Mouse (Mus musculus) thymus, postnatal 36 days (tissue): Measurements from ENCODE around the gene Hnrnpll.
A peak's percentile ranks its signal among the peaks of the same experiment; 100 is the strongest.

Experiments
- DNase-seq, 2 experiments: peaks; one replicate each; pipeline ENCODE4 v3.0.0; 2022; ENCODE audit warnings: mixed read lengths in 2 of 2

Hnrnpll gene

DNA sequence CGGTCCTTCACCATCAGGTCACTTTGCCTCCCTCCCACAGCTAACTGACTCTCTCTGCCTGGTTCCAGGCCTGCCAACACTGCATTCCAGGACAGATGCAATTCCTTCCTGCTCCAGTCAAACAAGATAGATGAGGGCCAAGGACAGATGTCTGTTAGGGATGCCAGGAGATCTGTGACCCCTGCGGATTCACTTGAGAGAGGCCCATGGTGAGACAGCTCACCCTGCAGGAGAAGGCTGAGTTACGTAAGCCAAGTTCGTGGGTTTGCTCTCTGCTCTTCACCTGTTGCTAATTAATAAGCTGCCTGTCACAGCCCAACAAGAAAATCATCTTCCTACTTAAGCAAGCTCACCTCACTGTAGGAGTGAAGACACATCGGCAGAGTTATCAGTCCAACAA is 63.1 kb downstream of the Hnrnpll start:
- DNase-seq = no peak

DNA sequence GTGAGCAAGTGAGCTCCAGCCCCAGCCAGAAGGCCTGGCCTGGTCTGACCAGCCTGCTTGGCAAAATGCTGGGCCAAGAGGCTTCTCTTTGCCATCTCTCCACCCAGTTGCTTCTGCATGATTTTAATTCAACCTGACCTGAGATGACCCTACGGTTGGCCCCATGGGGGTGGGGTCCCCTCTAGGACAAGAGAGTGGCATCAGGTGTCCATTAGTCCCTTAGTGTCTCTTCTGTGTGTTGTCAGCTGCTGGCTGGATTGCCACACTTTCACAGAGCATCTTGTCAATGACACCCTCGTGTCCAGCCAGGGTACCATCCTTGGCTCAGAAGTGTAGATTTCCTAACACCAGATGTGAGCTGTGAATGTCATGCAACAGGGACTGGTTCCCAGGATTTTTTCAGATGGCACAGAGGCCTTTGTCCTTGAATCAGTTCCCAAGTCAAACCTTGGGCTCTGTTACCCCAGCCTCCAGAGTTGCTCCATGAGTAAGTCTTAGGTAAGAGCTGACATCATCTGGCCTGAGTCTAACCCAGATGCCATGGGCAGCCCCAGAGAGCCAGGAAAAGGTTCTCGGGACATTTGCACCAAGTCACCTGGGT is 66.9 kb downstream of the Hnrnpll start:
- no peak for DNase-seq

DNA sequence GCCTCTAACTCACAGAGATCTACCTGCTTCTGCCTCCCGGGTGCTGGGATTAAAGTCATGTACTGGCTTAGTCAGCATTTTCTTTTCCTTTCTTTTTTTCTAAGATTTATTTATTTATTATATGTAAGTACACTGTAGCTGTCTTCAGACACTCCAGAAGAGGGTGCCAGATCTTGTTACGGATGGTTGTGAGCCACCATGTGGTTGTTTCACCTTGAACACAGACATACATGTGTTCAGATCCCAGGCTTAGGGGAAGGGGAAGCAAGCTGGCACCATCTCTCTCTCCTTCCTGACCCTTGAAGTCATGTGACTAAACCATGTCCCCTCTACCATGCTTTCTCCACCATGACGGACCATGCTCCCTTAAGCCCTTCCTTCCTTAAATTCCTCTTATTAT is 70.0 kb downstream of the Hnrnpll start:
- DNase-seq = peak in 1 of 2 experiments; percentile 56

DNA sequence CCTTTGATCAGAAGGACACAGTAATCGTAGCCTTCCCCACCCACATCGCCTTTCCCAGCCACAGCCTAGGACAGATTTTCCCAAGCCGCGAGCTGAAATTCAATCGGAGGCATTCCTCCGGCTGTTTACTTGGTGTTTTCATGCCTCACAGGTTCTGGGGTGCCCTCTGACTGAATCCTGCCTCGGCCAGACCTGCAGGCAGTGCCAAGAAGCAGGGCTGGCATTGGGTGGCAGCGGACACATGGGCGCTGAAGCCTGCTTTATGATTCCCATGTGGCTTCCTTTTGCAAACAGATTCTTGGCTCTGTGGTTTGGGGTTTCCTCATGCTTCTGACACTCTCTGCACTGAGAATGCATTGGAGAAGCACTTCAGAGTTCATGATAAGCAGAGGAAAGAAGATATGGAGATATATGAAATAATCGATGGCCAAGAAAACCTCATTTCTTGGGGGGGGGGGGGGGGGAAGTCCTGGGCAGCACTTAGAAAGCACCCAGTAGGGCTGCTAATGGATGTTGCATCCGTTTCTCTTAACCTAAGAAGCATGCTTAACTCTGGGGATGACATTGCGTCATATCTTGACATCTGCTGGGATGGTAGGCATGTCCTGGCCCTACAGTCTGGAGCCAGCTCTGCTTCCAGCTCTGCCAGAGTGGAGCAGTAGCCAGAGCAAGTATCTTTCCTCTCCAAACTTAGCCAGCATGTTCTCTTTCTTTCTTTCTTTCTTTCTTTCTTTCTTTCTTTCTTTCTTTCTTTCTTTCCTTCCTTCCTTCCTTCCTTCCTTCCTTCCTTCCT is 70.8 kb downstream of the Hnrnpll start:
- DNase-seq = no peak

DNA sequence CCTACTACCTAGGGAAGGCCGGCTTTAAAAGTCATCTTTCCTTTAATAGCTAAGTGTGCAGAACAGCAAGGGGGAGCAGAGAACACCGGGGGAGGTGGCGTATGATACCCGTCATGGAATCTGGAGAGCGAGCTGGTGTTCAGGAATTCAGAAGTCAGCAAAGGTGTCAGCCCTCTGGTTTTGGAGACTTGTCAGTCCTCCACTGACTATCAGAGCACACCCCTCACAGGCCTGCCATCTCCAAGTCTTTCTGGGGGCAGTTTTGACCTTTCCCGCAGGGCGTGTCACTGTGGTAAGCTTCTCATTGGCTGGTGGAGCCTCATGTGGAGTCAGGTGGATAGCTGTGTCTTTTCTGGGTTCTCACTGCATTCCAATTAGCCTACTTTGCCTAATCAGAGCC is 72.0 kb downstream of the Hnrnpll start:
- DNase-seq = no peak

DNA sequence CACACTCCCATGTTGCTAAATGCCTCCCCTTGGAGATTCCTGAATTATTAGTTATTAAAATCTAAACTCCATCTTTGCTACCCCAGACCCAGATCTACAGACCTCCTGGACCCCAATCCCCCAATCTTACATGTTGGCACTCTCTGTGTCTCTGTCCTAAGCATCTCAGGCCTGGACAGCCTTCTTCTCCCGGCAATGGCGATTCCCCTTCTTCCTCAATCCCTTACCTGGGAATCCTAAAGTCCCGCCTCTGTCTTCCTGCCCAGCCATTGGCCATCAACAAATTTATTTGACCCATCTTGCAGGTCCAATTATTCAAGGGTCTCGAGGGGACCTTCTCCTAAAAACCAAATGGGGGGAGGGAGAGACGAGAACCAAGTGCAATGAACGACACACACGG is 77.7 kb downstream of the Hnrnpll start:
- no peak for DNase-seq

DNA sequence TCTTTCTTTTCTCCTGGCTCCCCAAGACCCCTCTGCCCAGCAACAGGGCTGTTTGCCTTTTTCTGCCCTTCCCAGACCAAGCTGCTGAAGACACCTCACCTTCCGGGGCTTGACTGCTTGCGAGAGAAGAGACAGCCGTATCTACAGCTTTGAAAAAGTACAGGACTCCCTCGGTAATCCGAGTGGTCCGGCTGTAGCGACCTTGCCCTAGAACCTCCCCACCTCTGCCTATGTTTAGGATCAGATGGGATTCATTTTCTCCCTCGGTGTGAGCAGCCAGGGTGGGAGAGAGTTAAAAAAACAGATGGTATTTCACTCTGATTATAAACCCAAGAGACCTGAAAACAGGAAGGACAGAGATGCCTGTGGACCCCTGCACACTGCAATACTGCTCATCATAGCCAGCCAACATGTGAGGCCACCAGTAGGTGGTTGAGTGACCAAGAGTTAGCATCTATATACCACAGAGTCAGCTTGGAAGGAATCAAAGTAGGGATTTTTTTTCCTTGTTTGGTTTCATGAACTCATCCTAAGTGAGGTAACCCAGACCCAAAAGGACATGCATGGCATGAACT is 79.1 kb downstream of the Hnrnpll start:
- no peak for DNase-seq

DNA sequence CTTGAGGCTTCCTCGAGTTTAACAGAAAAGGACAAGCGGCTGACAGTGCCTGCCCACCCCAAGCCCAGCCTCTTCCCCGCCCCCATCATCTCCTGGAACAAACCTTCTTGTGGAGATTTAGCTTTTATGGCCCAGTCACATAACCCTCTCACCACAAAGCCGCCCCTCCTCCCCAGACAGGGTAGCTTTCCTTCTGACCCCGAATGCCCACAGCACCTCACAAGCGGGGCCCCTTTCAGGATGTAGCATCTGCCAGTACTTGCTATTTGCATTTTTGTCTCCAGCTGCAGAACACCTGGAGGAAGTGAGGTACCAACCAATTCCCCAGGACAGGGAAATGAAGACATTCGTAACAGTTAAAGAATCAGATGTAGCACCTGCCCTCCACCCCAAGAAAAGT is 79.6 kb downstream of the Hnrnpll start:
- DNase-seq = peak; percentile 74 to 89

DNA sequence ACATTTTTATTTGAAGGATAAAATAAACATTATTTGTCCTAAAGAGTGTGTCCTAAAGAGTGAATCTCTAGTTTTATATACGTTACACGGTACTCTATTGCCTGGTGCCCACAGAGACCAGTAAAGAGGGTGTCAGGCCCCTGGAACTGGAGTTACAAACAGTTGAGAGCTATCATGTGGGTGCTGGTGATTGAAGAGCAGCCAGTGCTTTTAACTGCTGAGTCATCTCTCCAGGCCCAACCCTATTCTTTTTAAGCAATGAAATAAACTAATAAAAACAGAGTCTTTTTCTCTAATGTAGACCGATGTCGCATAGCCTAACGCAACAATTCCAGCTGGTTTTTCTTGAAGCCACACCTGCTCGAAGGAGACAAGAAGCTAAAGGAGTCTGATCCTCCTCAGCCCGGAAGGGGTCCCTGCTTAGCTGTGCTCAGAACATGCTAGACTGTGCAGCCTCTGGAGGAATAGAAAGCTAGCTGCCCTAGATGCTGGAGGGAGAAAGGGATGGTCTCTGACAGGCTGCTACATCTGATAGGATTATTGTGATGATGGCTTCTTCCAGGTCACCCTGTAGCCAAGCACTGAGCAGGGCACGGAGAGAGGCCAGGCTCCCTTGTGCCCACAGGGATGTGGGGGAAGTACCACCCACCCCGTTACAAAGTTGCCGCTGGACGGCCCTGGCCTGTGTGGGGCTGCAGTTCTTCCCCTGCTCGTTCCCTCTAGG is 80.2 kb downstream of the Hnrnpll start:
- DNase-seq = peak in 1 of 2 experiments; percentile 66

DNA sequence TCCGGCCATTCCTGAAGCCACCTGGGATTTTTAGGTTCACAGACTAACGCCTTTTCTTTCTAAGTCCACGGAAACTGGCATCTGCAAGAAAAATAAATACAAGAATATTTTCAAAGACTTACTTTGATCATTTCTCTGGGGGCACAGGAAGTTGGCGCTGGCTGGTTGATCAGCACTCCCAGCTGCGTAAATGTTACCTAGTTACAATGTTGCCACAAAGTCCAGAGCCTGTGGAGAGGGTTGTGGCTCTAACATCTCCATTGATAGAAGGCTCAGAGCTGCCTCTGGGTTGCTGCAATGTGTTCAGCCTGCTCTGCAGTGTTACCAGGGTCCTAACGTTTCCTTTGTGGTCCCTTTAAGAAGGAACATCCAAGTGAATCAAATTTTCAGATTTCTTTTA is 80.8 kb downstream of the Hnrnpll start:
- peak in 1 of 2 experiments; percentile 58 for DNase-seq

DNA sequence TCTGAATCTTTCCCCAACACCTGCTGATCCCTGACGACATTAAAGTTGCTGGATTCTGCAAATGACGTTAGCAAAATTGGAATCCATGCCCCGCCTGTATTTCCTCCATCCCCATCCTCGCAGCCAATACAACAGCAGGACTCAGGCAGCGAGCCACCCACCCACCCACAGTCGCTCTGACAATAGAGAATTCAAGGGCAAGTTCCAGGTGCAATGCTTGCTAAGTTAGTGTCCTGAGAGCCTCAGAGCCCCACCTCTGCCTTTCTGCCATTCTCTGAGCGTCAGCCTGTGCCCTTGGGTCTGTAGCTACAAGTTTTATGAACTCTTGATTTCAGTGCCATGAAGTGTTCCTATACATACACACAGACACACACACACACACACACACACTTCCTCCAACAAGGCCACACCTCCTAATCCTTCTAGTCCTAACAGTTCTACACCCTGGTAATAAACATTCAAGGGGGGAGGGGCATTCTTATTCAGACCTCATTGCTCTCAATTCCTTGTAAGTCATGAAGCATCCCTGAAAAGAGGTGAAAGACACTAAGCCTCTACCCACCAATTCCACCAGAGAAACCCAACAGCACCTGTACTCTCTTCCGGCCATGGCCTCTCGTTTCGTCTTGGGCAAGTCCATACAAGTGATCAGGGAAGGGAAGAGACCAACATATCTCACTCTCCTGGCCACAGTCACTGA is 81.6 kb downstream of the Hnrnpll start:
- DNase-seq = peak in 1 of 2 experiments; percentile 69
